Mouse (Mus musculus): Measurements from ENCODE around the gene Gh. TPM values are rescaled to one million over a fixed set of nuclear protein-coding genes. Genes with fewer than 3 reads are reported as not detected.

Gh gene
- polyA plus RNA-seq, 1 experiment from 2014 or later = not detected

DNA sequence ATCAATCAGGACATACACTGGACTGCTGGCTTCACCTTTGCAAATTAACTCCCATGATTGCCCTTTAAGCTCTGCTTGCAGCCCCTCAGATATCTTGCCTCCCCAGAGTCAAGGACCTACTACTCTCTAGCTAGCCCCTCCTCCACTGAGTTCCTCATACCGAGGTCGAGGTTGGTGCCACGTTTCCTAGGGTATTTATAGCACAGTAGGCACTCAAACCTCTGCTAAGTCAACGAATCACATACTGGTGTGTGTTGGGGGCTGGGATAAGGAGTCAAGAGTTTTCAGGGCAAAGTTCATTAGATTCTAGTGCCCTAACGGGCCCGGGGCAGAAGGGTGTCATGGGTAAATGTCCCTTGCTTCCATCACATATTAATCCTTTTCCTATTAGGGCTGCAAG is 27.5 kb upstream of the Gh start:
- no peak for ATAC-seq (ENCODE audit: insufficient number of reproducible peaks, insufficient read depth, low FRiP score, low TSS enrichment)
- no peaks in the 10 kb centered on the region for H3K9me3 ChIP-seq
- H3K27ac ChIP-seq = no peak overlapping the region
- no peak overlapping the region for H3K4me3 ChIP-seq
- no peak overlapping the region for H3K9ac ChIP-seq
- no peaks in the 10 kb centered on the region for H3K36me3 ChIP-seq
- H3K27me3 ChIP-seq = no peaks in the 10 kb centered on the region
- peaks cover 9% of the 10 kb centered on the region; the same call in 1 of the 2 replicates for H3K4me1 ChIP-seq
- 79% methylated on average over 6 of the region's 6 CpGs for WGBS
- H3K4me2 ChIP-seq (replicated peaks) = no peak overlapping the region

- H3K9me3 ChIP-seq = no peaks in the 10 kb centered on the region
- H3K9ac ChIP-seq = no peak overlapping the region
- no peak overlapping the region for H3K4me3 ChIP-seq
- WGBS = 62% methylated on average over 5 of the region's 5 CpGs
- no peaks in the 10 kb centered on the region for H3K27me3 ChIP-seq
- no peaks in the 10 kb centered on the region for H3K36me3 ChIP-seq
- ATAC-seq (ENCODE audit: insufficient number of reproducible peaks, insufficient read depth, low FRiP score, low TSS enrichment) = no peak
- no peak overlapping the region for H3K4me2 ChIP-seq (replicated peaks)
- H3K27ac ChIP-seq = no peak overlapping the region
- H3K4me1 ChIP-seq = peaks cover 6% of the 10 kb centered on the region; the same call in 1 of the 2 replicates
These were observed 26.9 kb upstream of the Gh start for GRCm38 (mm10) chr11:106328521-106328920.

- Histone ChIP-seq H3K4me3 (no peak overlapping the region), H3K9ac (no peak overlapping the region), H3K9me3 (no peaks in the 10 kb centered on the region), H3K27me3 (no peaks in the 10 kb centered on the region), H3K36me3 (no peaks in the 10 kb centered on the region), H3K27ac (no peak overlapping the region), H3K4me2 (replicated peaks) (no peak overlapping the region), H3K4me1 (peaks cover 6% of the 10 kb centered on the region; the same call in 1 of the 2 replicates)
- WGBS = 86% methylated on average over 8 of the region's 8 CpGs
- no peak for ATAC-seq (ENCODE audit: insufficient number of reproducible peaks, insufficient read depth, low FRiP score, low TSS enrichment)
These were observed 24.8 kb upstream of the Gh start for GRCm38 (mm10) chr11:106326475-106326874.

- Histone ChIP-seq H3K27ac (no peak overlapping the region), H3K4me2 (replicated peaks) (no peak overlapping the region), H3K4me1 (peaks cover 6% of the 10 kb centered on the region; the same call in 1 of the 2 replicates), H3K36me3 (no peaks in the 10 kb centered on the region), H3K27me3 (no peaks in the 10 kb centered on the region), H3K9ac (no peak overlapping the region), H3K4me3 (no peak overlapping the region), H3K9me3 (no peaks in the 10 kb centered on the region)
- 62% methylated on average over 8 of the region's 8 CpGs for WGBS
- ATAC-seq (ENCODE audit: insufficient number of reproducible peaks, insufficient read depth, low FRiP score, low TSS enrichment) = no peak
These were observed 24.0 kb upstream of the Gh start for GRCm38 (mm10) chr11:106325566-106326206.

GRCm38 (mm10) chr11:106324858-106325257 is 23.2 kb upstream of the Gh start:
- H3K27ac ChIP-seq = no peak overlapping the region
- ATAC-seq (ENCODE audit: insufficient number of reproducible peaks, insufficient read depth, low FRiP score, low TSS enrichment) = no peak
- no peaks in the 10 kb centered on the region for H3K9me3 ChIP-seq
- H3K9ac ChIP-seq = no peak overlapping the region
- no peaks in the 10 kb centered on the region for H3K36me3 ChIP-seq
- no peak overlapping the region for H3K4me3 ChIP-seq
- peaks cover 6% of the 10 kb centered on the region; the same call in 1 of the 2 replicates for H3K4me1 ChIP-seq
- 61% methylated on average over 5 of the region's 5 CpGs for WGBS
- H3K4me2 ChIP-seq (replicated peaks) = no peak overlapping the region
- H3K27me3 ChIP-seq = no peaks in the 10 kb centered on the region

DNA sequence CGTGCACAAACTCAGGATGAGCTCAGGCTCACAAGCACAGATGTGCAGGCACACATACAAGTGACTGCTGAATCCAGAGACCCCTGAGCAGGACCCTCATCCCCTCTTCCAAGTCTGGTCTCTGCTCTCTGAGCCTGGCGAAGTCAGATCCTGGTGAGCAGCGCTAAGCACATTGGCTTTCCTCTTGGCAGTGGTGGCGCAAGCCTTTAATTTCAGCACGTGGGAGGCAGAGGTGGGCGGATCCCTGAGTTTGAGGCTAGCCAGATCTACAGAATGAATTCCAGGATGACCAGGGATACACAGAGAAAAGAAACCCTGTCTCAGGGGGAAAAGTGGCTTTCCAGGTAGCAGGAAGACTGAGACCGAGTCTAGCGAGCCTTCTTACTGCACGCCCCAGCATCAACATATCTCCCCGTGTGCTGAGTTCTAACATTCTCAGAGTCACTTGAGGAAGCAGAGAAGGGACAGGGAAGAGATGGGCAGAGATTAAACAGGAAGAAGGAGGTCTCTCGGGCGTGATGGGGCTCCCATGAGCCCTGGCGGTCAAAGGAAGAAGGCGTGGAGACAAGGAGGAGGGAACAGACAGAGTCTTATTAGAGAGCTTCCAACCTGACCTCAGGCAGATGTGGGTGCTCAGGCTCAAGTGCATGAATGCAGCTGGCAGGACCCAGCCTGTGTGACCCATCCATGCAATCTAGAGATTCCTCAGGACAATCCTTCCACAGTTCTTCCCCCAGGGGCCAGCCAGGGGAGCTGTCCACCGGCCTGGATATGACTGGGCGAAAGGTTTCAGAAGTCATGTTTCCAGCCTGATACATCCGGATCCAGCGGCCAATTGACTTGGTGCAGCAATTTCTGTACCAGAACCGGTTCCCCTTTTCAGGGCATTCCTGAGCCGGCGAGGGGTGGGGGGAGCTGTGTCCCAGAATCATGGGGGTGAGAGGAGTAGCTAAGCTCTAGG is 17.0 kb upstream of the Gh start:
- Histone ChIP-seq H3K27ac (no peak overlapping the region), H3K27me3 (no peaks in the 10 kb centered on the region), H3K4me3 (no peak overlapping the region), H3K4me1 (peaks cover 35% of the 10 kb centered on the region), H3K9ac (no peak overlapping the region), H3K36me3 (no peaks in the 10 kb centered on the region), H3K9me3 (no peaks in the 10 kb centered on the region), H3K4me2 (replicated peaks) (no peak overlapping the region)
- WGBS = 68% methylated on average over 21 of the region's 21 CpGs
- no peak for ATAC-seq (ENCODE audit: insufficient number of reproducible peaks, insufficient read depth, low FRiP score, low TSS enrichment)

DNA sequence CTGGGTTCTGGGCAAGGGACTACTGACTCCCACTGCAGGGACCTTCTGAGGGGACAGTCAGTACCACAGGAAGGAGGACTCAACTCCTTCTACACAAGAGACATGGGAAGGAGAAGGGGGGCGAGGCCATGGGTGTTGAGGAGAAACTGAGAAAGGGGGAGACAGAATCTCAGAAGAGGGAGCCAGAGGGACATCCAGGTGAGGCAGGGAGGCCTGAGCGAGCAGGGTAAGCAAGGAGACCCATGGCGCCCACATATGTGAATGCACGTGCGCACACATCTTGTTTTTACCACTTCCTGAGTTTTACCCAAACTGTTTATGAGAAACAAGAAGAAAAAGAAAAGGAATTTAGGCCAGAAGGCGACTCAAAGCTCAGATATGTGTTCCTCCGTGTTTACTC is 16.1 kb upstream of the Gh start:
- Histone ChIP-seq H3K4me3 (no peak overlapping the region), H3K36me3 (no peaks in the 10 kb centered on the region), H3K27ac (no peak overlapping the region), H3K27me3 (no peaks in the 10 kb centered on the region), H3K9me3 (no peaks in the 10 kb centered on the region), H3K9ac (no peak overlapping the region), H3K4me2 (replicated peaks) (no peak overlapping the region), H3K4me1 (peaks cover 39% of the 10 kb centered on the region)
- no peak for ATAC-seq (ENCODE audit: insufficient number of reproducible peaks, insufficient read depth, low FRiP score, low TSS enrichment)
- 85% methylated on average over 7 of the region's 7 CpGs for WGBS

DNA sequence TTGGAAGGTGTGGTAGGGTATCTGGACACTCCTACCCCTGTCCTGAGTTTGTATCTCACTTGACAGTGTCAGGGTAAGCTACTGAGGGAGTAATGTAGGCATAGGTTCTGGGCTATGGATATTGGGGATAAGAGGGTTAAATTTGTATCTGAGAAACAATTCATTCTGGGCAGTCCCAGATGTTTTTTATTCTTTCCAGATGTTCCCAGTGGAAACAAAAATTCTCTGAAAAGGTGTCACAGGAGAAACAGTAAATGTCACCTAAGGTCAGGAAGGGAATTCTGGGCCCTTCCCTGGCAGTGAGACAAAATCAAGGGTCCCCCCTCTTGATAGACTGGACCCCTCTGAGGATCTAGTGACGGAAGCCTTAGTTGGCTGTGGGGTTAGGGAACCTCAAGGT is 14.8 kb upstream of the Gh start:
- H3K4me3 ChIP-seq = no peak overlapping the region
- no peaks in the 10 kb centered on the region for H3K36me3 ChIP-seq
- ATAC-seq (ENCODE audit: insufficient number of reproducible peaks, insufficient read depth, low FRiP score, low TSS enrichment) = no peak
- H3K9me3 ChIP-seq = no peaks in the 10 kb centered on the region
- H3K27ac ChIP-seq = no peak overlapping the region
- no peak overlapping the region for H3K9ac ChIP-seq
- peaks cover 39% of the 10 kb centered on the region for H3K4me1 ChIP-seq
- no peaks in the 10 kb centered on the region for H3K27me3 ChIP-seq
- no peak overlapping the region for H3K4me2 ChIP-seq (replicated peaks)
- 21% methylated on average over 1 of the region's 1 CpGs for WGBS

DNA sequence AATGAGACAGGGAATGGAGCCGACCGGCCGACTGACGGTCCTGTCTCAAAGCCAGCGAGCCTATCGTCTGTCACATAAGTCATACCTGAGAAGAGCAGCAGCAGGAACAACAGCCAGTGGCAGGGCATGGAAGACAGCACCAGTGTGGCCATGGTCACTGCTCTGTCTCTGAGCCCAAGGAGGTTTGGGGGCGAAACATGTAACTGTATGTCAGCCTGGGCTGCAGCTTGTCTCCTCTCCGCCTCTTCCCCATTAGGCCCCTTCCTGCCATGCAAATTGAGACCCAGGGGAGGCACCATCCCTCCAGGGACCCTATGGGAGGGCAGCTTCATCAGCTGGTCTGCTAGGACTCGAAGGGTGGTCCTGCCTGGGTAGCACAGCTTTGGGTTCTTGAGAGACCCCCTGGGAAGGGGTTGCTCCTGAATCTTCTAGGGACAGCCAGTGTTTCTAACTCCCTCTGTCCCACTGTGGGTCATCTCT is 12.7 kb upstream of the Gh start, which contains the start of gene Cd79b:
Gene Cd79b, minus strand, starts transcription at position 430 of the 480 bp plus-strand sequence.
- Histone ChIP-seq H3K4me3 (no peak within 1 kb of the TSS), H3K36me3 (no peaks in the 10 kb centered on the region), H3K4me1 (peaks cover 39% of the 10 kb centered on the region), H3K27me3 (no peaks in the 10 kb centered on the region), H3K4me2 (replicated peaks) (no peak within 1 kb of the TSS), H3K9ac (no peak within 1 kb of the TSS), H3K27ac (no peak within 1 kb of the TSS), H3K9me3 (no peaks in the 10 kb centered on the region)
- no peak for ATAC-seq (ENCODE audit: insufficient number of reproducible peaks, insufficient read depth, low FRiP score, low TSS enrichment)
- WGBS = 35% methylated on average over 9 of the region's 9 CpGs

DNA sequence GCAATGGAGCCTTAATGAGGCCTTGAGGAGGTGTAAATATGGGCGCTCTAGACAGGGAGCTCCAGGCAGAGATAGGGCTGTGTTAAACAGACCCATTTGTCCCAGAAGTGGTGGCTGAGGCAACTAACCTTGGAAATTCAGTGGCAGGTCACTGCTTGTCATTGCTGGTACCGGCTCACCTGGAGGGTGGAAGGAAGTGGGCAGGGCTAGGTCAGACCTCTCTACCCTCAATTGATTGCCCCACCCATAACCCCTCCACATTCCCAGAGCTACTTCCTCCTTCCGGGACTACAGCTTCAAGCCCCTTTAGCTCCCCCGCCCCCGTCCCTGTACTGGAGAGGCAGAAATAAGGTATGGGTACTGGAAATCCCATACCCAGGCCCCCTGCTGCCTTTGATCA is 11.9 kb upstream of the Gh start:
- WGBS = 49% methylated on average over 5 of the region's 5 CpGs
- no peaks in the 10 kb centered on the region for H3K36me3 ChIP-seq
- no peaks in the 10 kb centered on the region for H3K27me3 ChIP-seq
- H3K4me3 ChIP-seq = no peak overlapping the region
- no peaks in the 10 kb centered on the region for H3K9me3 ChIP-seq
- H3K4me2 ChIP-seq (replicated peaks) = no peak overlapping the region
- no peak for ATAC-seq (ENCODE audit: insufficient number of reproducible peaks, insufficient read depth, low FRiP score, low TSS enrichment)
- no peak overlapping the region for H3K27ac ChIP-seq
- H3K9ac ChIP-seq = no peak overlapping the region
- peaks cover 37% of the 10 kb centered on the region for H3K4me1 ChIP-seq

- Histone ChIP-seq H3K4me1 (peaks cover 16% of the 10 kb centered on the region), H3K27ac (no peak overlapping the region), H3K9me3 (no peaks in the 10 kb centered on the region), H3K4me2 (replicated peaks) (no peak overlapping the region), H3K4me3 (no peak overlapping the region), H3K36me3 (no peaks in the 10 kb centered on the region), H3K27me3 (no peaks in the 10 kb centered on the region), H3K9ac (no peak overlapping the region)
- 61% methylated on average over 5 of the region's 5 CpGs for WGBS
- no peak for ATAC-seq (ENCODE audit: insufficient number of reproducible peaks, insufficient read depth, low FRiP score, low TSS enrichment)
These were observed 8.5 kb upstream of the Gh start for GRCm38 (mm10) chr11:106310123-106310522.

DNA sequence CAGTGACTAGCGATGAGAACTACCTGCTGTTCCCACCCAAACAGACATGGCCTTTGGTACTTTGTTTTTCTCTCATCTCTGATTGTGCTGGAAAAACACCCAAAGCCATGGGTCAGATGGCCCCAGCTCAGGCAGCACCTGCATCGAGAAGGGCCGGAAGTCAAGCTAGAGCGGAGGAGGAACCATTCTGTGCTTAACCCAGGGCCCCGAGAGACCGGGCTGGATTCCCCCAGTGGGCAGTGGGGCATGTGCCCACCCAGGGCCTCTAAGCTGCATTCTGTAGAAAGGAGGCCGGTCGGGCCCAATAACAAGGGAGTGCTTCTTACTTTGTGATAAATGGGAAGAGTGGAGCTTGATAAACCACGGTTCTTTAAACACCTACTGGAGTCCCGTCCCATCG is 6.5 kb upstream of the Gh start:
- no peak for ATAC-seq (ENCODE audit: insufficient number of reproducible peaks, insufficient read depth, low FRiP score, low TSS enrichment)
- Histone ChIP-seq H3K27me3 (no peaks in the 10 kb centered on the region), H3K36me3 (no peaks in the 10 kb centered on the region), H3K4me1 (0 out of 2 replicates have a peak, but pooled peaks cover under 1% of the 10 kb centered on the region), H3K4me2 (replicated peaks) (no peak overlapping the region), H3K27ac (no peak overlapping the region), H3K9ac (no peak overlapping the region), H3K9me3 (no peaks in the 10 kb centered on the region), H3K4me3 (no peak overlapping the region)
- WGBS = 81% methylated on average over 11 of the region's 11 CpGs

Measured in embryonic facial prominence, embryonic 12.5 days (tissue).